In the genomic region with DNA sequence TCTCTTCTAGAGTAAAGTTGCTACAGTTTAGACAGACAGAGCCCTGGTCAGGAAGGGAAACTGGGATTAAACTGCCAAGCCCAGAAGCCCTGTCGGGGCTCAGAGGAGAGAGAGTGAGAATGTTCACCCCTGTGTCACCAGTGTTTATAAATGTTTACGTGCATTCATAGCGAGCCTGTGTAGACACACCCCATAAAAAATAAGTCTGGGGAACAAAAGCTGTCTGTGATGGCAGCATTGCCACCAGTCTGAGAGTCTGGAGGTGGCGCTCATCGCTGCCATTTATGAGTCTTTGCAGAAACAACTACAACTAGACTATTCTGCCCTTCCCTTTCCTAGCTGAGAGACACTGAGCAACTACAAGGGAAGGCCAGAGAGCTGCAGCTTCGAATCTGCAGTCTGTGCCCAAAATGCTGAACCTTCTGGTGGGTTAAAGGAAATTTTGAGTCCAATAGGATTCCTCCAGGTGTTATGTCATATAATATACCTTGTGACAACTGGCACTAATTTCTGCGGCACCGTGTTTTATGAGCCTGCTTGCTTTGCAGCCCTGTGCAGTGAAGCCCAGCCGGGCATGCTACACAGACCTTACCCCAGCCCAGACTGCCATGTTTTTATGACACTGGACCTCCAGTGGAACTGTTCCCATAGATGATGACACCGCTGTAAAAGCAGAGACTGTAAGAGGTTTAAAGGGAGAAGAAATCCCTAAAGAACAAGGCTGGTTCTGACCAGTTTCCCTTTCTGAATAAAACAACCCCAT, we compare ENCODE assay signal across 22 mouse cellular contexts. TPM values are rescaled to one million over a fixed set of nuclear protein-coding genes. Genes with fewer than 3 reads are reported as not detected.
DNase-seq lines count a peak whose midpoint lies in the region; ATAC-seq and TF ChIP-seq lines count a peak whose summit lies in the region.
"Had no signal": no experiment of that assay in that cellular context is flagged by ENCODE, and none has a peak within 500 bp of the region (broad histone marks: within the 10 kb centered on the region; RNA-seq: fewer than 3 reads in every experiment).

No protein-coding gene starts in this region.

- DNase-seq in kidney, postnatal 0 days (ENCODE audit: low spot score): no peak
- no peak for DNase-seq in kidney, adult 11 months
- peak; percentile 76 for DNase-seq in A20 (ENCODE audit: low read depth, low spot score)
- DNase-seq in brain, adult 2 months (ENCODE audit: low read depth, low spot score): peak; percentile 59
- no peak for DNase-seq in adrenal gland, postnatal 25 days
- no peak for DNase-seq in gastrocnemius, postnatal 14 days
- DNase-seq: adrenal gland, adult 8-10 months; cerebellum, adult 9-11 months; gastrocnemius, adult 2 months; heart, postnatal 14 days; kidney, postnatal 4 days; lung, adult 2 months; right cerebral cortex, postnatal 25 days had no signal

- H3K4me3 ChIP-seq in kidney, postnatal 0 days (replicated peaks; ENCODE audit: low read depth, low read length): no peak overlapping the region
- H3K4me3 ChIP-seq in limb, embryonic 13.5 days: no peak overlapping the region
- H3K4me3 ChIP-seq: embryonic facial prominence, embryonic 15.5 days; gastrocnemius, adult 2 months; heart, embryonic 12.5 days; hindbrain, embryonic 13.5 days; liver, embryonic 12.5 days; midbrain, embryonic 15.5 days; myocyte had no signal

- no peaks in the 10 kb centered on the region for H3K9me3 ChIP-seq in kidney, postnatal 0 days (replicated peaks; ENCODE audit: low read length)
- H3K9me3 ChIP-seq in limb, embryonic 13.5 days: no peaks in the 10 kb centered on the region
- H3K9me3 ChIP-seq: embryonic facial prominence, embryonic 15.5 days; heart, embryonic 12.5 days; hindbrain, embryonic 13.5 days; liver, embryonic 12.5 days; midbrain, embryonic 15.5 days had no signal

- 0 out of 2 replicates have a peak overlapping the region, but pooled peaks have one; percentile 8 for H3K27ac ChIP-seq in kidney, postnatal 0 days
- H3K27ac ChIP-seq in limb, embryonic 13.5 days: peak overlapping the region; percentile 66
- H3K27ac ChIP-seq: embryonic facial prominence, embryonic 15.5 days; gastrocnemius, adult 2 months; hindbrain, embryonic 13.5 days; liver, embryonic 12.5 days; midbrain, embryonic 15.5 days had no signal

- intact Hi-C loops in gastrocnemius, postnatal 14 days (cut with DNase I; ENCODE audit: low total_unique reads): no loop called here

- no peak overlapping the region for H3K9ac ChIP-seq in kidney, postnatal 0 days (ENCODE audit: low read depth, low read length)
- H3K9ac ChIP-seq in limb, embryonic 13.5 days: no peak overlapping the region
- H3K9ac ChIP-seq: embryonic facial prominence, embryonic 15.5 days; heart, embryonic 12.5 days; hindbrain, embryonic 13.5 days; liver, embryonic 12.5 days; midbrain, embryonic 15.5 days had no signal

- no peak overlapping the region for H3K4me2 ChIP-seq in kidney, postnatal 0 days (ENCODE audit: low read length)
- peak overlapping the region; percentile 14; the same call in 1 of the 2 replicates for H3K4me2 ChIP-seq in limb, embryonic 13.5 days (replicated peaks)
- H3K4me2 ChIP-seq: embryonic facial prominence, embryonic 15.5 days; heart, embryonic 12.5 days; hindbrain, embryonic 13.5 days; liver, embryonic 12.5 days; midbrain, embryonic 15.5 days had no signal

- 43% methylated on average over 10 of the region's 10 CpGs for WGBS in kidney, postnatal 0 days
- WGBS in limb, embryonic 13.5 days: 36% methylated on average over 10 of the region's 10 CpGs

- H3K27me3 ChIP-seq in kidney, postnatal 0 days (ENCODE audit: insufficient read depth, low read length): no peaks in the 10 kb centered on the region
- H3K27me3 ChIP-seq in limb, embryonic 13.5 days: no peaks in the 10 kb centered on the region
- H3K27me3 ChIP-seq: embryonic facial prominence, embryonic 15.5 days; heart, embryonic 12.5 days; midbrain, embryonic 15.5 days had no signal

- 0 out of 2 replicates have a peak, but pooled peaks have one; percentile 21 for ATAC-seq in kidney, postnatal 0 days (replicated peaks; ENCODE audit: low FRiP score, low read depth)
- no peak for ATAC-seq in limb, embryonic 13.5 days (ENCODE audit: low FRiP score, low read depth)
- ATAC-seq: forebrain, embryonic 16.5 days; inflammation-experienced regulatory T-cells, adult 6 months; liver, embryonic 12.5 days; midbrain, embryonic 15.5 days had no signal

- H3K36me3 ChIP-seq in kidney, postnatal 0 days (ENCODE audit: insufficient read depth, low read length): no peaks in the 10 kb centered on the region
- no peaks in the 10 kb centered on the region for H3K36me3 ChIP-seq in limb, embryonic 13.5 days
- H3K36me3 ChIP-seq: embryonic facial prominence, embryonic 15.5 days; heart, embryonic 12.5 days; hindbrain, embryonic 13.5 days; liver, embryonic 12.5 days; midbrain, embryonic 15.5 days had no signal

- no peak for TF ChIP-seq CTCF in kidney, postnatal 0 days (IDR thresholded peaks at IDR 0.05; ENCODE audit: low read depth)

- 0 out of 2 replicates have a peak, but pooled peaks cover 6% of the 10 kb centered on the region for H3K4me1 ChIP-seq in kidney, postnatal 0 days (replicated peaks; ENCODE audit: insufficient read depth, low read length)
- H3K4me1 ChIP-seq in limb, embryonic 13.5 days: peaks cover 45% of the 10 kb centered on the region
- H3K4me1 ChIP-seq: liver, embryonic 12.5 days; midbrain, embryonic 15.5 days had no signal

RNA-seq across cellular contexts. Expression of a gene that starts 11.4 kb away (rescaled TPM):
- 97.2 and 99.7 TPM in 2 replicates for polyA plus RNA-seq in kidney, postnatal 0 days (2015; fragmentation: Nextera tagmentation; extraction: Ambion mirVana)
- polyA plus RNA-seq in limb, embryonic 13.5 days (2015; fragmentation: Nextera tagmentation; extraction: Ambion mirVana): 154 and 156 TPM in 2 replicates
- 47.0 and 56.4 TPM in 2 replicates for total RNA-seq in adrenal gland, postnatal 25 days (2021)
- 10 to 100 TPM; 15.7 to 20.1 TPM for total RNA-seq in gastrocnemius, postnatal 14 days (2021)

Comparison
In these comparisons a context has a peak if more than half of its experiments do, and no peak if none do; other contexts are left out.
1. DNase-seq: peak in A20 (single experiment) and brain, adult 2 months (single experiment); none in kidney, postnatal 0 days (single experiment), kidney, adult 11 months (single experiment), adrenal gland, postnatal 25 days (single experiment) and gastrocnemius, postnatal 14 days (single experiment).